Mouse (Mus musculus) stomach, embryonic 16.5 days (tissue): ENCODE data around the gene Prpf40b. TPM values are rescaled to one million over a fixed set of nuclear protein-coding genes. Genes with fewer than 3 reads are reported as not detected.

Experiments used
- ATAC-seq: fragments of 200-750 bp; cut with Nextera tagmentation; 2 replicates; pipeline ENCODE4 v1.8.0; 2017; ENCODE audit warnings: moderate number of reproducible peaks, moderate TSS enrichment; ENCODE audit not compliant: insufficient read depth, low FRiP score
- H3K27ac ChIP-seq: fragments of 300-500 bp; sonication (generic); 2 replicates; pipeline ENCODE4 v1.5.1; 2014; ENCODE audit warnings: low read length
- H3K27me3 ChIP-seq: fragments of 300-500 bp; sonication (generic); 2 replicates; pipeline ENCODE4 v1.6.1; 2014; ENCODE audit warnings: low read length, control low read depth, mixed read lengths; ENCODE audit not compliant: control insufficient read depth, insufficient read depth
- H3K36me3 ChIP-seq: fragments of 300-500 bp; sonication (generic); 2 replicates; pipeline ENCODE4 v1.6.1; 2014; ENCODE audit warnings: low read length; ENCODE audit not compliant: control insufficient read depth, insufficient read depth
- H3K4me1 ChIP-seq: fragments of 300-500 bp; sonication (generic); 2 replicates; pipeline ENCODE4 v1.6.1; 2014; ENCODE audit warnings: low read length, control low read depth, mixed read lengths; ENCODE audit not compliant: control insufficient read depth, insufficient read depth
- H3K4me2 ChIP-seq: fragments of 300-500 bp; sonication (generic); 2 replicates; pipeline ENCODE4 v1.6.1; 2014; ENCODE audit warnings: low read depth, low read length, mixed read lengths
- H3K4me3 ChIP-seq: fragments of 300-500 bp; sonication (generic); replicated peaks from 2 replicates; pipeline ENCODE4 v1.5.1; 2014; ENCODE audit warnings: mild to moderate bottlenecking, low read length
- H3K9ac ChIP-seq: fragments of 300-500 bp; sonication (generic); 2 replicates; pipeline ENCODE4 v1.6.1; 2014; ENCODE audit warnings: low read length
- H3K9me3 ChIP-seq: fragments of 300-500 bp; sonication (generic); replicated peaks from 2 replicates; pipeline ENCODE4 v1.6.1; 2016; ENCODE audit warnings: low read length, control low read depth; ENCODE audit not compliant: control insufficient read depth
- WGBS: fragments of 180-500 bp; shearing (Covaris S2); extraction: QIAGEN DNeasy Blood & Tissue Kit; methylation state at CpG from one replicate; pipeline ENCODE4 v1.1.7; 2014; 5-methylcytosine and 5-hydroxymethylcytosine counted together
- polyA plus RNA-seq: library from polyadenylated mRNA; unstranded; fragments of >200 nt; fragmentation: Nextera tagmentation; extraction: Ambion mirVana; gene quantifications from 2 replicates; pipeline ENCODE4 v1.2.1, GENCODE M21; 2015

Prpf40b gene
- polyA plus RNA-seq, 1 experiment from 2014 or later = 44.3 TPM

GRCm38 (mm10) chr15:99278271-99278670, 16.6 kb upstream of the Prpf40b start:
- Histone ChIP-seq H3K27ac (no peak overlapping the region), H3K27me3 (no peaks in the 10 kb centered on the region), H3K9ac (no peak overlapping the region), H3K36me3 (no peaks in the 10 kb centered on the region), H3K4me1 (no peaks in the 10 kb centered on the region; the same call in 1 of the 2 replicates), H3K4me3 (no peak overlapping the region), H3K9me3 (no peaks in the 10 kb centered on the region), H3K4me2 (no peak overlapping the region)
- ATAC-seq = 0 out of 2 replicates have a peak, but pooled peaks have one; percentile 33
- 86% methylated on average over 7 of the region's 7 CpGs for WGBS

DNA sequence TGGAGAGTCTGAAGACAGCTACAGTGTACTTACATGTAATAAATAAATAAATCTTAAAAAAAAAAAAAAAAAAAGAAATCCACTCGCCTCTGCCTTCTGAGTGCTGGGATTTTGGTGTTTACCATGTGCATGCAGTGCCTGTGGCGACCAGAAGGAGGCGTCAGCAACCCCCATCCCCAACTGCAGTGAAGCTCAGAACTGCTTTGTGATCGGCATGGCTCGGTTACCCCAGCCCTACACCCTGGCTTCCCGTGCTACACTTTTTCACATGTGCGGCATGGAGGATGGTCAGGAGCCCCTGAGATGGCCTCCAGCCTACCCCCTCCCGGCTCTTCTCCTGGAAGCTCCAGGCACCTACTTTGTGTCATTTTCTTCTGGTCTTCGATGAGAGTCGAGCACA, 11.4 kb upstream of the Prpf40b start:
- Histone ChIP-seq H3K27me3 (no peaks in the 10 kb centered on the region), H3K4me1 (peaks cover 4% of the 10 kb centered on the region; the same call in 1 of the 2 replicates), H3K9me3 (no peaks in the 10 kb centered on the region), H3K4me2 (no peak overlapping the region), H3K36me3 (no peaks in the 10 kb centered on the region), H3K4me3 (no peak overlapping the region), H3K27ac (no peak overlapping the region), H3K9ac (no peak overlapping the region)
- WGBS = 54% methylated on average over 10 of the region's 10 CpGs
- ATAC-seq = no peak

- Histone ChIP-seq H3K4me1 (0 out of 2 replicates have a peak, but pooled peaks cover 4% of the 10 kb centered on the region), H3K36me3 (no peaks in the 10 kb centered on the region), H3K9me3 (no peaks in the 10 kb centered on the region), H3K27ac (no peak overlapping the region), H3K4me2 (no peak overlapping the region), H3K9ac (no peak overlapping the region), H3K27me3 (no peaks in the 10 kb centered on the region), H3K4me3 (no peak overlapping the region)
- 27% methylated on average over 14 of the region's 14 CpGs for WGBS
- peak; percentile 89 for ATAC-seq
Measured at GRCm38 (mm10) chr15:99284527-99285188, 10.2 kb upstream of the Prpf40b start.

DNA sequence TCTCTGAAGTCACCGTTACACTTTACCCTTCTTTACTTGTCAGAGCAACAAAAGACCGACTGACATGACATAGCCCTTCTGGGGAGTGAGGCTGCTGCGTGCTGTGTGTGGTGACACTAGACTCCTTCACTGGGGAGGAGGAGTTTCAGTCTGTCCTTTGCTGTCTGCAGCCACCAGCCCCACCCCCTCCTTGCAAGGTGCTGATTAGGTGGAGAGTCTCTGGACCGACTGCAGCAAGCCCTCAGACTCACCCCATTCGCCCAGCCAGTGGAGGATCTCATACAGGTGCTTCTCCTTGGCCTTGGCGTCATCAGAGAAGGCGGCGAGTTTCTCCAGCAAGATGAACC, 9.7 kb upstream of the Prpf40b start:
- no peak overlapping the region for H3K9ac ChIP-seq
- H3K4me1 ChIP-seq = 0 out of 2 replicates have a peak, but pooled peaks cover 4% of the 10 kb centered on the region
- no peak overlapping the region for H3K4me2 ChIP-seq
- H3K4me3 ChIP-seq = no peak overlapping the region
- H3K9me3 ChIP-seq = no peaks in the 10 kb centered on the region
- H3K36me3 ChIP-seq = no peaks in the 10 kb centered on the region
- no peak for ATAC-seq
- H3K27me3 ChIP-seq = no peaks in the 10 kb centered on the region
- WGBS = 48% methylated on average over 8 of the region's 8 CpGs
- no peak overlapping the region for H3K27ac ChIP-seq

GRCm38 (mm10) chr15:99290586-99290985, 4.3 kb upstream of the Prpf40b start:
- Histone ChIP-seq H3K9ac (no peak overlapping the region), H3K27me3 (no peaks in the 10 kb centered on the region), H3K9me3 (no peaks in the 10 kb centered on the region), H3K4me3 (no peak overlapping the region), H3K4me2 (no peak overlapping the region), H3K36me3 (no peaks in the 10 kb centered on the region), H3K27ac (no peak overlapping the region), H3K4me1 (peaks cover 5% of the 10 kb centered on the region; the same call in 1 of the 2 replicates)
- 83% methylated on average over 11 of the region's 11 CpGs for WGBS
- ATAC-seq = no peak

- WGBS = 13% methylated on average over 16 of the region's 16 CpGs
- Histone ChIP-seq H3K9ac (peak overlapping the region; percentile 83), H3K4me2 (peak overlapping the region; percentile 75), H3K9me3 (no peaks in the 10 kb centered on the region), H3K27me3 (no peaks in the 10 kb centered on the region), H3K4me1 (peaks cover 13% of the 10 kb centered on the region), H3K27ac (peak overlapping the region; percentile 42; the same call in 1 of the 2 replicates), H3K4me3 (peak overlapping the region; percentile 76), H3K36me3 (no peaks in the 10 kb centered on the region)
- ATAC-seq = no peak
Measured at GRCm38 (mm10) chr15:99294287-99294686, 600 bp upstream of the Prpf40b start.

- Histone ChIP-seq H3K9ac (peak within 1 kb of the TSS; percentile 83), H3K27ac (peak within 1 kb of the TSS; percentile 83), H3K36me3 (no peaks in the 10 kb centered on the region), H3K27me3 (no peaks in the 10 kb centered on the region), H3K4me3 (peak within 1 kb of the TSS; percentile 76), H3K4me1 (peaks cover 13% of the 10 kb centered on the region), H3K4me2 (peak within 1 kb of the TSS; percentile 75), H3K9me3 (no peaks in the 10 kb centered on the region)
- WGBS = 4% methylated on average over 16 of the region's 17 CpGs
- ATAC-seq = peak; percentile 16; the same call in 1 of the 2 replicates
Measured at GRCm38 (mm10) chr15:99295484-99295981, 646 bp downstream of the Prpf40b start, which contains the start of gene Fam186b. Fam186b (minus strand) TSS chr15:99295888.

- Histone ChIP-seq H3K36me3 (no peaks in the 10 kb centered on the region), H3K9me3 (no peaks in the 10 kb centered on the region), H3K27ac (no peak overlapping the region; the same call in 1 of the 2 replicates), H3K4me2 (peak overlapping the region; percentile 75), H3K4me3 (peak overlapping the region; percentile 76), H3K4me1 (peaks cover 13% of the 10 kb centered on the region), H3K27me3 (no peaks in the 10 kb centered on the region), H3K9ac (peak overlapping the region; percentile 83; the same call in 1 of the 2 replicates)
- no peak for ATAC-seq
- 38% methylated on average over 5 of the region's 5 CpGs for WGBS
Measured at GRCm38 (mm10) chr15:99296213-99296612, 1.3 kb downstream of the Prpf40b start.

GRCm38 (mm10) chr15:99307476-99307875, 12.6 kb downstream of the Prpf40b start:
- no peak overlapping the region for H3K9ac ChIP-seq
- H3K27ac ChIP-seq = no peak overlapping the region
- H3K36me3 ChIP-seq = peaks cover 19% of the 10 kb centered on the region
- 85% methylated on average over 9 of the region's 9 CpGs for WGBS
- no peaks in the 10 kb centered on the region for H3K27me3 ChIP-seq
- H3K4me3 ChIP-seq = no peak overlapping the region
- no peaks in the 10 kb centered on the region for H3K4me1 ChIP-seq
- no peak for ATAC-seq
- no peak overlapping the region for H3K4me2 ChIP-seq
- no peaks in the 10 kb centered on the region for H3K9me3 ChIP-seq
